Comparison of ENCODE assay signal across 25 mouse cellular contexts in genomic region chr12:26130811-26131210, GRCm38 (mm10).
A peak's percentile ranks its signal among the peaks of the same experiment; 100 is the strongest.
DNase-seq lines count a peak whose midpoint lies in the region; ATAC-seq and TF ChIP-seq lines count a peak whose summit lies in the region.
"Had no signal": no experiment of that assay in that cellular context is flagged by ENCODE, and none has a peak within 500 bp of the region (broad histone marks: within the 10 kb centered on the region; RNA-seq: fewer than 3 reads in every experiment).

No protein-coding gene starts in this region.

- no peak for TF ChIP-seq CTCF in forebrain, postnatal 0 days (IDR thresholded peaks at IDR 0.05; ENCODE audit: low read depth)

- ATAC-seq in forebrain, postnatal 0 days, result no peak
- no peak for ATAC-seq in forebrain, embryonic 11.5 days (replicated peaks; ENCODE audit: low FRiP score)
- ATAC-seq in kidney, embryonic 14.5 days (ENCODE audit: low FRiP score, low TSS enrichment), result no peak
- ATAC-seq: activated CD4-positive, CD25-positive, alpha-beta regulatory T cell, adult 4 months; forebrain, embryonic 14.5 days; intestine, postnatal 0 days; liver, embryonic 12.5 days; liver, postnatal 0 days; midbrain, embryonic 16.5 days had no signal

- no peaks in the 10 kb centered on the region for H3K27me3 ChIP-seq in forebrain, postnatal 0 days (ENCODE audit: insufficient read depth, low read length)
- H3K27me3 ChIP-seq in forebrain, embryonic 11.5 days (ENCODE audit: control insufficient read depth, insufficient read depth, low read length), result no peaks in the 10 kb centered on the region
- H3K27me3 ChIP-seq in kidney, embryonic 14.5 days (ENCODE audit: control insufficient read depth, insufficient read depth, low read length), result no peaks in the 10 kb centered on the region
- H3K27me3 ChIP-seq: CH12.LX; liver, embryonic 12.5 days had no signal

- H3K9ac ChIP-seq in forebrain, postnatal 0 days, result no peak overlapping the region
- H3K9ac ChIP-seq in forebrain, embryonic 11.5 days (ENCODE audit: low read length), result no peak overlapping the region
- H3K9ac ChIP-seq in kidney, embryonic 14.5 days (ENCODE audit: low read depth, low read length), result no peak overlapping the region
- H3K9ac ChIP-seq: liver, embryonic 12.5 days; liver, postnatal 0 days had no signal

- DNase-seq in forebrain, postnatal 0 days, result peak; percentile 61
- DNase-seq in forebrain, embryonic 11.5 days (ENCODE audit: low spot score), result no peak
- peak; percentile 37 to 61 for DNase-seq in left cerebral cortex, postnatal 14 days (ENCODE audit: low spot score in 2 of 2)
- no peak for DNase-seq in left cerebral cortex, postnatal 4 days
- DNase-seq in layer of hippocampus, adult 8-10 months (ENCODE audit: low spot score in 2 of 2), result peak; percentile 39 to 61
- DNase-seq in adrenal gland, postnatal 4 days (ENCODE audit: low spot score in 2 of 2), result no peak
- DNase-seq: adrenal gland, adult 2 months; adrenal gland, postnatal 36 days; cerebellum, adult 9-10 months; cerebellum, postnatal 36 days; gastrocnemius, postnatal 14 days; heart, postnatal 14 days; kidney, adult 9 months; kidney, postnatal 14 days; liver, postnatal 0 days; lung, postnatal 36 days had no signal

- no peaks in the 10 kb centered on the region; the same call in 1 of the 2 replicates for H3K4me1 ChIP-seq in forebrain, postnatal 0 days (ENCODE audit: insufficient read depth)
- H3K4me1 ChIP-seq in forebrain, embryonic 11.5 days (replicated peaks; ENCODE audit: control insufficient read depth, insufficient read depth, low read length), result no peaks in the 10 kb centered on the region
- H3K4me1 ChIP-seq in kidney, embryonic 14.5 days (ENCODE audit: control insufficient read depth, insufficient read depth, low read length), result no peaks in the 10 kb centered on the region
- H3K4me1 ChIP-seq: liver, embryonic 12.5 days had no signal

- intact Hi-C loops in left cerebral cortex, postnatal 14 days (cut with DNase I), result loop anchor here (2.0 kb wide), 1 partner anchor 44 kb away; no protein-coding TSS in a partner anchor
- intact Hi-C loops in left cerebral cortex, postnatal 4 days (cut with DNase I), result no loop called here

- H3K4me2 ChIP-seq in forebrain, postnatal 0 days (ENCODE audit: low read depth), result no peak overlapping the region
- H3K4me2 ChIP-seq in forebrain, embryonic 11.5 days (ENCODE audit: low read depth, low read length, severe bottlenecking), result no peak overlapping the region
- H3K4me2 ChIP-seq in kidney, embryonic 14.5 days (replicated peaks; ENCODE audit: low read depth, low read length), result no peak overlapping the region
- H3K4me2 ChIP-seq: liver, embryonic 12.5 days; midbrain, embryonic 11.5 days had no signal

- H3K27ac ChIP-seq in forebrain, postnatal 0 days (ENCODE audit: low read depth, low read length), result no peak overlapping the region
- H3K27ac ChIP-seq in forebrain, embryonic 11.5 days (ENCODE audit: low read depth, low read length), result no peak overlapping the region
- H3K27ac ChIP-seq in kidney, embryonic 14.5 days (ENCODE audit: low read depth, low read length), result no peak overlapping the region
- H3K27ac ChIP-seq: hindbrain, embryonic 10.5 days; liver, embryonic 12.5 days had no signal

- no peaks in the 10 kb centered on the region for H3K36me3 ChIP-seq in forebrain, postnatal 0 days (ENCODE audit: insufficient read depth)
- H3K36me3 ChIP-seq in forebrain, embryonic 11.5 days (ENCODE audit: control insufficient read depth, insufficient read depth, low read length), result no peaks in the 10 kb centered on the region
- H3K36me3 ChIP-seq in kidney, embryonic 14.5 days (ENCODE audit: control insufficient read depth, insufficient read depth, low read length), result no peaks in the 10 kb centered on the region
- H3K36me3 ChIP-seq: hindbrain, embryonic 10.5 days; liver, embryonic 12.5 days had no signal

- 73% methylated on average over 8 of the region's 8 CpGs for WGBS in forebrain, postnatal 0 days
- 90% methylated on average over 8 of the region's 8 CpGs for WGBS in forebrain, embryonic 11.5 days
- WGBS in kidney, embryonic 14.5 days, result 89% methylated on average over 8 of the region's 8 CpGs

- no peak overlapping the region for H3K4me3 ChIP-seq in forebrain, postnatal 0 days (ENCODE audit: low read depth, low read length)
- no peak overlapping the region for H3K4me3 ChIP-seq in forebrain, embryonic 11.5 days (ENCODE audit: low read depth, low read length)
- H3K4me3 ChIP-seq in kidney, embryonic 14.5 days (ENCODE audit: low read length), result no peak overlapping the region
- H3K4me3 ChIP-seq: hindbrain, embryonic 10.5 days; liver, embryonic 12.5 days had no signal

- H3K9me3 ChIP-seq in forebrain, postnatal 0 days (ENCODE audit: low read length), result no peaks in the 10 kb centered on the region
- H3K9me3 ChIP-seq in forebrain, embryonic 11.5 days (ENCODE audit: control insufficient read depth, low read length), result no peaks in the 10 kb centered on the region
- no peaks in the 10 kb centered on the region for H3K9me3 ChIP-seq in kidney, embryonic 14.5 days (ENCODE audit: control insufficient read depth, low read length)
- H3K9me3 ChIP-seq: hindbrain, embryonic 10.5 days; liver, embryonic 12.5 days had no signal

Comparison
In these comparisons a context has a peak if more than half of its experiments do, and no peak if none do; other contexts are left out.
1. DNase-seq: peak in forebrain, postnatal 0 days (single experiment), left cerebral cortex, postnatal 14 days (2 of 2) and layer of hippocampus, adult 8-10 months (2 of 2); none in forebrain, embryonic 11.5 days (single experiment), left cerebral cortex, postnatal 4 days (single experiment) and adrenal gland, postnatal 4 days (0 of 2).